Mouse (Mus musculus) midbrain, embryonic 11.5 days (tissue): ENCODE measurements around the gene Efcab3. TPM values are rescaled to one million over a fixed set of nuclear protein-coding genes. Genes with fewer than 3 reads are reported as not detected.

ENCODE experiments used
- ATAC-seq: fragments of 200-750 bp; cut with Nextera tagmentation; 2 replicates; pipeline ENCODE4 v1.8.0; 2017; ENCODE audit warnings: moderate TSS enrichment, moderate library complexity; ENCODE audit not compliant: low FRiP score
- DNase-seq: peaks from one replicate; pipeline ENCODE4 v3.0.0; 2015; ENCODE audit warnings: low spot score; ENCODE audit errors: missing footprints
- H3K27ac ChIP-seq: fragments of 300-500 bp; sonication (generic); 2 replicates; pipeline ENCODE4 v1.5.1; 2014; ENCODE audit warnings: low read depth, low read length
- H3K27me3 ChIP-seq: fragments of 300-500 bp; sonication (generic); 2 replicates; pipeline ENCODE4 v1.6.1; 2014; ENCODE audit warnings: mild to moderate bottlenecking, low read length, moderate library complexity, mixed read lengths; ENCODE audit not compliant: control insufficient read depth, insufficient read depth
- H3K36me3 ChIP-seq: fragments of 300-500 bp; sonication (generic); 2 replicates; pipeline ENCODE4 v1.6.1; 2014; ENCODE audit warnings: mild to moderate bottlenecking, low read length, moderate library complexity, mixed read lengths; ENCODE audit not compliant: control insufficient read depth, insufficient read depth
- H3K4me1 ChIP-seq: fragments of 300-500 bp; sonication (generic); 2 replicates; pipeline ENCODE4 v1.6.1; 2014; ENCODE audit warnings: low read length; ENCODE audit not compliant: control insufficient read depth, insufficient read depth
- H3K4me2 ChIP-seq: fragments of 300-500 bp; sonication (generic); 2 replicates; pipeline ENCODE4 v1.6.1; 2014; ENCODE audit warnings: mild to moderate bottlenecking, moderate library complexity
- H3K4me3 ChIP-seq: fragments of 300-500 bp; sonication (generic); 2 replicates; pipeline ENCODE4 v1.5.1; 2014; ENCODE audit warnings: low read depth, low read length
- H3K9ac ChIP-seq: fragments of 300-500 bp; sonication (generic); 2 replicates; pipeline ENCODE4 v1.6.1; 2014; ENCODE audit warnings: low read length
- H3K9me3 ChIP-seq: fragments of 300-500 bp; sonication (generic); 2 replicates; pipeline ENCODE4 v1.6.1; 2016; ENCODE audit warnings: low read length; ENCODE audit not compliant: control insufficient read depth
- WGBS: fragments of 180-500 bp; shearing (Covaris S2); extraction: QIAGEN DNeasy Blood & Tissue Kit; methylation state at CpG from one replicate; pipeline ENCODE4 v1.1.7; 2014; 5-methylcytosine and 5-hydroxymethylcytosine counted together
- polyA plus RNA-seq: library from polyadenylated mRNA; unstranded; fragments of >200 nt; fragmentation: Nextera tagmentation; extraction: Ambion mirVana; gene quantifications from 2 replicates; pipeline ENCODE4 v1.2.1, GENCODE M21; 2014

Efcab3 gene
- polyA plus RNA-seq, 1 experiment from 2014 or later: not detected

DNA sequence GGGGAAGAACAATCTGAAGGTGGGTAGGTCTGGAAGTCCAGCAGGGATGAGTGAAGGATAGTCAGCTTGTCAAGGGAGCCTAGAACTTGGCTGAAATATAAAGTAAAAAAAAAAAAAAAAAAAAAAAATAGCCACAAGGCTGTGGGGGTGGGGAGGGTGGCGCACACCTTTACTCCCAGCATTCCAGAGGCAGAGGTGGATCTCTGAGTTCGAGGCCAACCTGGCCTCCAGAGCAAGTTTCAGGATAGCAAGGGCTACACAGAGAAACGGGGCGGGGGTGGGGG, 88.6 kb downstream of the Efcab3 start:
- Histone ChIP-seq H3K4me3 (no peak overlapping the region), H3K36me3 (no peaks in the 10 kb centered on the region), H3K9me3 (no peaks in the 10 kb centered on the region), H3K27ac (no peak overlapping the region), H3K4me1 (no peaks in the 10 kb centered on the region; the same call in 1 of the 2 replicates), H3K4me2 (no peak overlapping the region), H3K9ac (no peak overlapping the region), H3K27me3 (no peaks in the 10 kb centered on the region)
- DNase-seq: no peak
- ATAC-seq: no peak
- WGBS: 75% methylated on average over 2 of the region's 4 CpGs

DNA sequence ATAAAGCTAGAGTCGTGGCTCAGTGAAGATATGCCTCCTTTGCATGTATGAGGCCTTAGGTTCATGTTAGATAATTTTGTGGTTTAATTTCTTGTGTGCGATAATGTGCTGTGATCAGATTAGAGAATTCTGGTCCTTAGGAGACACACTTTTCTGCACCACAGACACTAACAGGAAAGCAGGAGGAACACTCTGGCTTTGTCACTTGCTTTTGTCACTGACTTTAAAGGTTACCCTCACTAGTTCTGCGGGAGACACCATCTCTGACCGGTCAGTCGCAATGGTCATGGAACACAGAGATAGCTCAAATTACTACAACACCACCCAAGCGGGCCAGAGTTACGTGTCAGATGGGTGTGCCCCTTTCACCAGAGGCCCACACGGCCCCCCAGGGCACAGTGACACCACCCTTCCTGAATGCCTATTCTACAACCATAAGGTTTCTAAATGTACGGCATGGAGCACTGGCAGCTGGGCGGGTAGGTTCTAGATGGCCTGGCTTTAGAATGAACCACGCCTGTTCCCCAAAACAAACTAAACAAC, 89.0 kb downstream of the Efcab3 start:
- no peak overlapping the region for H3K4me2 ChIP-seq
- H3K9me3 ChIP-seq: no peaks in the 10 kb centered on the region
- DNase-seq (no peak), ATAC-seq (no peak)
- H3K9ac ChIP-seq: no peak overlapping the region
- no peak overlapping the region for H3K4me3 ChIP-seq
- H3K27ac ChIP-seq: no peak overlapping the region
- no peaks in the 10 kb centered on the region for H3K27me3 ChIP-seq
- no peaks in the 10 kb centered on the region; the same call in 1 of the 2 replicates for H3K4me1 ChIP-seq
- 85% methylated on average over 11 of the region's 11 CpGs for WGBS
- no peaks in the 10 kb centered on the region for H3K36me3 ChIP-seq

DNA sequence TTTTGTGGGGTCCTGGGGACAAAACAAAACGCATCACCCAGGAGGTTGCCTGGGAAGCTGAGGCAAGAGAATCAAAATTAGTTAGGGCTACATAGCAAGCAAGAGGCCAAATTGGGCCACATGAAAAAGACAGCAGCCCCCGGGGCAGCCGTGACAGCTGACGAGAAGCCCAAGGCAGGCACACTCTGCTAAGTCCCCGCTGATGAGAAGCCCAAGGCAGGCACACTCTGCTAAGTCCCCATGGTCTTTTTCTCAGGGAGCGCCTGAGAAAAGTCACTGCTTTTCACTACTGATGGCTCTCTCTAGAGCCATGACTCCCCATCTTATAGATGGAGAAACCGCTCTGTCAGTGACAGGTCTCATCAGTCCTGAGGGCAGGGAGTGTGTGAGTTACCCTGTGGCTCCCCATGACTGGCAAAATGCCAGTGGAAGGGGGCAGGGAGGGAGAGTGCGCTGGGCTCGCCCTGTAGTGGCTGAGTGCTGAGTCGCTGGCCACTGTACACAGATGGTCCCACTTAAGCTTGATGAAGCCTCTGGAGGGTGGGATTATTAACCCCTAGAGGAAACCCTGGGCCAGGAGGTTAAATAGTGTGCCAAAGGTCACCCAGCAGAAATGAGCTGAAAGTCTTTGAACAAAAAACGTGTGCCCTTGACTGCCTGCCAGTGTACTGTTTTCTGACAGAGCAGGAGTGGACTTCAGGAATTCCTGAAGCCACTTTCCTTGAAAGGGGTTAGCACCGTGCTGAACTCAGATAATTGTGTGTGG, 89.9 kb downstream of the Efcab3 start:
- peak; percentile 85 for DNase-seq
- H3K4me3 ChIP-seq: no peak overlapping the region
- no peaks in the 10 kb centered on the region for H3K27me3 ChIP-seq
- 45% methylated on average over 12 of the region's 12 CpGs for WGBS
- no peak overlapping the region for H3K27ac ChIP-seq
- H3K4me2 ChIP-seq: no peak overlapping the region
- no peaks in the 10 kb centered on the region for H3K9me3 ChIP-seq
- ATAC-seq: peak; percentile 54; the same call in 1 of the 2 replicates
- no peaks in the 10 kb centered on the region; the same call in 1 of the 2 replicates for H3K4me1 ChIP-seq
- H3K9ac ChIP-seq: no peak overlapping the region
- no peaks in the 10 kb centered on the region for H3K36me3 ChIP-seq

DNA sequence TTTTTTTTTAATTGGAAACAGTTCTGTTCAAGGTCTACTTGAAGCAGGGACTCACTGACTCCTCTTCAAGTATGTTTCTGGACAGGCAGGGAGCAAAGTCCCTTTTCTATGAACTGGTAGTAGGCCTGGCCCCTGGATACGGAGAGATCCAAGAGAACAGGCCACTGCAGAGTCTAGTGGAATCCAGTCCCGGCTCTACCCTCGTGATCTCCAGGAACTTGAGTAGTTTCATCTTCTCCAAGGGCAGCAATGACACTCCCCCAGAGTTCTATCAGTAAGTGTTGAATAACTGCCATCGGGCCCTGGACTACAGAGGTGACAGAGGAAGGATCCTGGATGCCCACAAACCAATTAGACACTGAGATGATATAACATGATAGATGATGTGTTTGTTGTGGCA, 92.5 kb downstream of the Efcab3 start:
- DNase-seq (no peak), ATAC-seq (no peak)
- Histone ChIP-seq H3K27ac (no peak overlapping the region), H3K36me3 (no peaks in the 10 kb centered on the region), H3K4me1 (no peaks in the 10 kb centered on the region; the same call in 1 of the 2 replicates), H3K27me3 (no peaks in the 10 kb centered on the region), H3K9me3 (no peaks in the 10 kb centered on the region), H3K9ac (no peak overlapping the region), H3K4me3 (no peak overlapping the region), H3K4me2 (no peak overlapping the region)
- WGBS: 80% methylated on average over 4 of the region's 4 CpGs

DNA sequence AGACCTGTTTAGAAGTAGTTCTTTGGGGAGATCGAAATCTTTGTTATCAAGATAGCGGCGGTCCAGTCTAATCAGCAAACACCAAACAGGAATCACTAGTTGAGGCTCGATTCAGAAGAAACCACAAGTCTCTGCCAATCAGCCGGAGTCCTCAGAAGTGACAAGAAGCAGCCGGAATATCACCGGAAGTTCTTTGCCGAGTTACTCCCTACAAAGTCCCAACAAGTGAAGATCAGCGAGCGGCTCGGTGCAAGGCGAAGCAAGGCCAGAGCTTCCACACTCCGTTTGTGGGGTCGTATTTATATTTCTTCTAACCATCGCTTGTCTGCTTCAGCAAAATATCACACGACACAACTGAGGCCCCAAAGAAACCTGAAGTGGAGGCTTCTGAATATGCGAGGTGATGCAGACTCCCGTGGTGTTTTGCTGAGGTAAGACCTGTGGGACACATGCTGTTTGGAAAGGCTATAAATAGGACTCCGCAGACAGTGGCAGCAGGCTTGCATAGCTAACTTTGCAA, 93.4 kb downstream of the Efcab3 start:
- Histone ChIP-seq H3K4me3 (no peak overlapping the region), H3K36me3 (no peaks in the 10 kb centered on the region), H3K9me3 (no peaks in the 10 kb centered on the region), H3K9ac (no peak overlapping the region), H3K27ac (no peak overlapping the region), H3K27me3 (no peaks in the 10 kb centered on the region), H3K4me1 (no peaks in the 10 kb centered on the region; the same call in 1 of the 2 replicates), H3K4me2 (no peak overlapping the region)
- ATAC-seq (no peak), DNase-seq (no peak)
- WGBS: 86% methylated on average over 19 of the region's 19 CpGs

DNA sequence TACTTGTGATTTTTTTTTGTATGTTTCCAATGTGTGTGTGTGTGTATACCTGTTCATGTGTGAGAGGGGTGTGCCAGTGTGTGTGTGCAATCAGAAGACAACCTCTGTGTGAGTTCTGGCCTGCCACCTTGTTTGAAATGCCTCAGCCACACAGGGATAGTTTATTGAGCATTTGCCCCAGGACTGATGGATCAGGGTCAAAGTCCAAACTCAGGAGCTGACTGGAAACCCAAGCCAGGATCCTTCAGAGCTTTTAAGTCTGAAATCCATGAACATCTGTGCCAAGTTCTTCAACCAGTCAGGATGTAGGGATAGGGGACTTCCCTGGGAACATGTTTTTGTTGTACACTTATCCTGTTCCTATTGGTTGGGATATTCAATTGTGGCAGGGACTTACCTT, 94.7 kb downstream of the Efcab3 start:
- no peaks in the 10 kb centered on the region; the same call in 1 of the 2 replicates for H3K4me1 ChIP-seq
- no peaks in the 10 kb centered on the region for H3K27me3 ChIP-seq
- no peak overlapping the region for H3K9ac ChIP-seq
- no peak overlapping the region for H3K4me3 ChIP-seq
- H3K4me2 ChIP-seq: no peak overlapping the region
- H3K36me3 ChIP-seq: no peaks in the 10 kb centered on the region
- no peaks in the 10 kb centered on the region; the same call in 1 of the 2 replicates for H3K9me3 ChIP-seq
- DNase-seq (no peak), ATAC-seq (no peak)
- H3K27ac ChIP-seq: no peak overlapping the region

DNA sequence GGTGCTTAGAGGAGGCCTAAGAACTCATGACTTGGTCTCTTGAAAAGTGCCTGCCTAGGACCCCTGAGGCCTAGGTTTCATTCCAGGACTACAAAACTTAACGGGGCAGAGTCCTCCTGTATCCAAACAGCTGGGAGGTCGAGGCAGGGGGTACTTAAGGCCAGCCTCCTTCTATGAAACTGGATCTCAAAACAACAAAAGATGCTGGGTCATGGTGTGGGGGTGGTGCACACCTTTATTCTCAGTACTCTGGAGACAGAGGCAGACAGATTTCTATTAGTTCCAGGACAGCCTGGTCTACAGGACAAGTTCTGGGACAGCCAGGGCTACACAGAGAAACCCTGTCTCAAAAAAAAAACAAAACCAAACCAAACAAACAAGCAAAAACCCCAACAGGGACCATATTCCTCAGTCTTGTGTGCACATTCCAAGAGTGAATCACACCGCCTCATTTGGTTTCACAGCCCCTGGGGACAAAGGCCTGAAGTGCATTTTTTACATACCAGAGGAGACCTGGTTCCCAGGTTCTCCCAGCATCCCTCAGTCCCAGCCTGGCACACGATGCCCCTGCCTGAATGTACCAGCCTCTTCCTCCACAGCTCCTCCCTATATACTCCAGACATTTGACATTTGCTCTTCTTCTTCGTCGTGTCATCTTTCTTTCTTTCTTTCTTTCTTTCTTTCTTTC, 96.4 kb downstream of the Efcab3 start:
- H3K4me2 ChIP-seq: no peak overlapping the region
- no peak overlapping the region for H3K4me3 ChIP-seq
- ATAC-seq (no peak), DNase-seq (no peak)
- H3K9me3 ChIP-seq: peaks cover 4% of the 10 kb centered on the region; the same call in 1 of the 2 replicates
- no peak overlapping the region for H3K9ac ChIP-seq
- H3K4me1 ChIP-seq: no peaks in the 10 kb centered on the region
- H3K27me3 ChIP-seq: no peaks in the 10 kb centered on the region
- WGBS: 59% methylated on average over 6 of the region's 6 CpGs
- H3K27ac ChIP-seq: no peak overlapping the region
- no peaks in the 10 kb centered on the region for H3K36me3 ChIP-seq

DNA sequence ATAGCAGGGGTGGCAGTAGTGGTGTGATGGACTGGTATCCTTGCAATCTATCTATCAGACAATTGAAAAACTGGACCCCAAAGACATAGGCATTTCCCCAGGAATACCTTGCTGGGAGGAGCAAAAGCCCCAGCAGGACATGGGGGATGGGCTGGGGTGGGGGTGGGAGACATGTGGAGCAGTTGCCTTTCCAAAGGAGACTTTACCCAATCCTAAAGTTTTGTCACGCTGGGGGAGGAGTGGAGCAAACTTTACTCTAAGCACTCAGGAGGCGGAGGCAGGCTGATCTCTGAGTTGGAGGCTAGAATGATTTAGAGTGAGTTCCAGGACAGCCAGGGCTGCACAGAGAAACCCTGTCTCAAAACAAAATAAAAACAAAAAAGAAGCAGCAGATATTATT, 98.0 kb downstream of the Efcab3 start:
- Histone ChIP-seq H3K4me1 (no peaks in the 10 kb centered on the region), H3K9me3 (peaks cover 9% of the 10 kb centered on the region), H3K27me3 (no peaks in the 10 kb centered on the region), H3K4me3 (no peak overlapping the region), H3K27ac (no peak overlapping the region), H3K9ac (no peak overlapping the region), H3K36me3 (no peaks in the 10 kb centered on the region), H3K4me2 (no peak overlapping the region)
- ATAC-seq (no peak), DNase-seq (no peak)
- WGBS: 80% methylated on average over 2 of the region's 2 CpGs
